Mouse (Mus musculus): Measurements from ENCODE around the gene Plxnc1. TPM values are rescaled to one million over a fixed set of nuclear protein-coding genes. Genes with fewer than 3 reads are reported as not detected.

Plxnc1 gene
- polyA plus RNA-seq, 1 experiment from 2014 or later: 1.8 TPM

- peaks cover 35% of the 10 kb centered on the region for H3K4me1 ChIP-seq (replicated peaks)
- ATAC-seq (ENCODE audit: low read depth): no peak
- H3K4me2 ChIP-seq: no peak overlapping the region
- no peaks in the 10 kb centered on the region for H3K9me3 ChIP-seq (replicated peaks)
- H3K4me3 ChIP-seq (replicated peaks): no peak overlapping the region
- H3K9ac ChIP-seq: no peak overlapping the region
- H3K27me3 ChIP-seq: peaks cover 46% of the 10 kb centered on the region
- WGBS (ENCODE audit: insufficient replicate concordance): 39% methylated on average over 10 of the region's 10 CpGs
- no peak for DNase-seq
- H3K27ac ChIP-seq: no peak overlapping the region
- H3K36me3 ChIP-seq: no peaks in the 10 kb centered on the region
Observed at GRCm38 (mm10) chr10:94947915-94948675, 3.5 kb upstream of the Plxnc1 start.

- Histone ChIP-seq H3K4me2 (no peak overlapping the region), H3K4me3 (replicated peaks) (no peak overlapping the region), H3K9ac (no peak overlapping the region), H3K27me3 (peaks cover 53% of the 10 kb centered on the region), H3K36me3 (no peaks in the 10 kb centered on the region), H3K27ac (no peak overlapping the region), H3K4me1 (replicated peaks) (peaks cover 40% of the 10 kb centered on the region), H3K9me3 (replicated peaks) (no peaks in the 10 kb centered on the region)
- ATAC-seq (ENCODE audit: low read depth) (no peak), DNase-seq (no peak)
- WGBS (ENCODE audit: insufficient replicate concordance): 58% methylated on average over 7 of the region's 7 CpGs
Observed at GRCm38 (mm10) chr10:94947386-94947785, 2.8 kb upstream of the Plxnc1 start.

GRCm38 (mm10) chr10:94945206-94945711 lies 624 bp upstream of the Plxnc1 start:
- peaks cover 59% of the 10 kb centered on the region for H3K4me1 ChIP-seq (replicated peaks)
- 1% methylated on average over 36 of the region's 36 CpGs for WGBS (ENCODE audit: insufficient replicate concordance)
- H3K4me3 ChIP-seq (replicated peaks): peak overlapping the region; percentile 76
- H3K36me3 ChIP-seq: no peaks in the 10 kb centered on the region
- H3K4me2 ChIP-seq: peak overlapping the region; percentile 97
- peak overlapping the region; percentile 29; the same call in 1 of the 2 replicates for H3K27ac ChIP-seq
- peaks cover 67% of the 10 kb centered on the region for H3K27me3 ChIP-seq
- ATAC-seq (ENCODE audit: low read depth) (no peak), DNase-seq (no peak)
- H3K9me3 ChIP-seq (replicated peaks): no peaks in the 10 kb centered on the region
- peak overlapping the region; percentile 80 for H3K9ac ChIP-seq

- H3K4me2 ChIP-seq: peak overlapping the region; percentile 97
- WGBS (ENCODE audit: insufficient replicate concordance): under 1% methylated on average over 110 of the region's 110 CpGs
- peaks cover 68% of the 10 kb centered on the region for H3K4me1 ChIP-seq (replicated peaks)
- peaks cover 67% of the 10 kb centered on the region for H3K27me3 ChIP-seq
- no peaks in the 10 kb centered on the region for H3K9me3 ChIP-seq (replicated peaks)
- peak overlapping the region; percentile 66 for H3K27ac ChIP-seq
- ATAC-seq (ENCODE audit: low read depth): peak; percentile 53
- no peaks in the 10 kb centered on the region for H3K36me3 ChIP-seq
- H3K9ac ChIP-seq: peak overlapping the region; percentile 80
- peak; percentile 62 for DNase-seq
- H3K4me3 ChIP-seq (replicated peaks): peak overlapping the region; percentile 76
Observed at GRCm38 (mm10) chr10:94943846-94944690, 567 bp downstream of the Plxnc1 start.

- peaks cover 67% of the 10 kb centered on the region for H3K27me3 ChIP-seq
- H3K4me1 ChIP-seq (replicated peaks): peaks cover 72% of the 10 kb centered on the region
- ATAC-seq (ENCODE audit: low read depth) (peak; percentile 34), DNase-seq (no peak)
- H3K9ac ChIP-seq: peak overlapping the region; percentile 80
- H3K4me3 ChIP-seq (replicated peaks): peak overlapping the region; percentile 76
- no peaks in the 10 kb centered on the region for H3K9me3 ChIP-seq (replicated peaks)
- H3K4me2 ChIP-seq: peak overlapping the region; percentile 97
- H3K27ac ChIP-seq: 0 out of 2 replicates have a peak overlapping the region, but pooled peaks have one; percentile 66
- no peaks in the 10 kb centered on the region for H3K36me3 ChIP-seq
- under 1% methylated on average over 26 of the region's 26 CpGs for WGBS (ENCODE audit: insufficient replicate concordance)
Observed at GRCm38 (mm10) chr10:94943401-94943845, 1.2 kb downstream of the Plxnc1 start.

- H3K27me3 ChIP-seq: peaks cover 65% of the 10 kb centered on the region
- peak overlapping the region; percentile 76 for H3K4me3 ChIP-seq (replicated peaks)
- H3K4me1 ChIP-seq (replicated peaks): peaks cover 78% of the 10 kb centered on the region
- whole genome bisulfite sequencing (ENCODE audit: insufficient replicate concordance): under 1% methylated on average over 17 of the region's 17 CpGs
- DNase-seq: no peak
- ATAC-seq (ENCODE audit: low read depth): no peak
- H3K27ac ChIP-seq: peak overlapping the region; percentile 36
- H3K4me2 ChIP-seq: peak overlapping the region; percentile 97
- no peaks in the 10 kb centered on the region for H3K9me3 ChIP-seq (replicated peaks)
- peak overlapping the region; percentile 80 for H3K9ac ChIP-seq
- H3K36me3 ChIP-seq: no peaks in the 10 kb centered on the region
Observed at GRCm38 (mm10) chr10:94942449-94943041, 2.1 kb downstream of the Plxnc1 start.

- H3K9me3 ChIP-seq (replicated peaks): no peaks in the 10 kb centered on the region
- peaks cover 83% of the 10 kb centered on the region for H3K4me1 ChIP-seq (replicated peaks)
- peaks cover 56% of the 10 kb centered on the region for H3K27me3 ChIP-seq
- peaks cover 3% of the 10 kb centered on the region; the same call in 1 of the 2 replicates for H3K36me3 ChIP-seq
- H3K4me2 ChIP-seq: peak overlapping the region; percentile 97
- ATAC-seq (ENCODE audit: low read depth): no peak
- no peak for DNase-seq
- H3K27ac ChIP-seq: no peak overlapping the region
- H3K9ac ChIP-seq: no peak overlapping the region
- WGBS (ENCODE audit: insufficient replicate concordance): 29% methylated on average over 4 of the region's 4 CpGs
- peak overlapping the region; percentile 12; the same call in 1 of the 2 replicates for H3K4me3 ChIP-seq (replicated peaks)
Observed at GRCm38 (mm10) chr10:94941551-94941950, 3.1 kb downstream of the Plxnc1 start.

- H3K27ac ChIP-seq: no peak overlapping the region
- peaks cover 4% of the 10 kb centered on the region; the same call in 1 of the 2 replicates for H3K36me3 ChIP-seq
- H3K9me3 ChIP-seq (replicated peaks): no peaks in the 10 kb centered on the region
- H3K4me2 ChIP-seq: no peak overlapping the region
- peaks cover 49% of the 10 kb centered on the region for H3K27me3 ChIP-seq
- H3K9ac ChIP-seq: no peak overlapping the region
- peaks cover 82% of the 10 kb centered on the region for H3K4me1 ChIP-seq (replicated peaks)
- ATAC-seq (ENCODE audit: low read depth) (no peak), DNase-seq (no peak)
- WGBS (ENCODE audit: insufficient replicate concordance): 49% methylated on average over 7 of the region's 7 CpGs
- no peak overlapping the region for H3K4me3 ChIP-seq (replicated peaks)
Observed at GRCm38 (mm10) chr10:94940786-94941185, 3.8 kb downstream of the Plxnc1 start.

GRCm38 (mm10) chr10:94940061-94940460 lies 4.6 kb downstream of the Plxnc1 start:
- peaks cover 79% of the 10 kb centered on the region for H3K4me1 ChIP-seq (replicated peaks)
- 13% methylated on average over 2 of the region's 2 CpGs for WGBS (ENCODE audit: insufficient replicate concordance)
- no peak for DNase-seq

GRCm38 (mm10) chr10:94938899-94939298 lies 5.7 kb downstream of the Plxnc1 start:
- no peaks in the 10 kb centered on the region for H3K9me3 ChIP-seq (replicated peaks)
- peaks cover 79% of the 10 kb centered on the region for H3K4me1 ChIP-seq (replicated peaks)
- no peak overlapping the region for H3K4me3 ChIP-seq (replicated peaks)
- peak overlapping the region; percentile 37; the same call in 1 of the 2 replicates for H3K27ac ChIP-seq
- 0 out of 2 replicates have a peak overlapping the region, but pooled peaks have one; percentile 10 for H3K9ac ChIP-seq
- H3K36me3 ChIP-seq: peaks cover 4% of the 10 kb centered on the region; the same call in 1 of the 2 replicates
- ATAC-seq (ENCODE audit: low read depth): no peak
- no peak for DNase-seq
- no peak overlapping the region for H3K4me2 ChIP-seq
- peaks cover 30% of the 10 kb centered on the region for H3K27me3 ChIP-seq
- WGBS (ENCODE audit: insufficient replicate concordance): 23% methylated on average over 2 of the region's 2 CpGs

More at GRCm38 (mm10) chr10:94940061-94940460, 4.6 kb downstream of the Plxnc1 start:
- Histone ChIP-seq H3K4me3 (replicated peaks) (no peak overlapping the region), H3K4me2 (no peak overlapping the region), H3K27me3 (peaks cover 41% of the 10 kb centered on the region), H3K9me3 (replicated peaks) (no peaks in the 10 kb centered on the region), H3K27ac (peak overlapping the region; percentile 53), H3K36me3 (peaks cover 4% of the 10 kb centered on the region; the same call in 1 of the 2 replicates), H3K9ac (no peak overlapping the region)
- ATAC-seq (ENCODE audit: low read depth): no peak

All from liver, embryonic 13.5 days (tissue).